Mouse (Mus musculus) hindbrain, embryonic 16.5 days (tissue): ENCODE measurements around the gene Cep295. TPM values are rescaled to one million over a fixed set of nuclear protein-coding genes. Genes with fewer than 3 reads are reported as not detected.

Experiments used
- ATAC-seq: fragments of 200-750 bp; cut with Nextera tagmentation; 2 replicates; pipeline ENCODE4 v1.8.0; 2017; ENCODE audit warnings: moderate TSS enrichment, moderate library complexity
- H3K27ac ChIP-seq: fragments of 300-500 bp; sonication (generic); 2 replicates; pipeline ENCODE4 v1.5.1; 2014; ENCODE audit warnings: low read depth, mild to moderate bottlenecking, control low read depth, low read length, moderate library complexity
- H3K27me3 ChIP-seq: fragments of 300-500 bp; sonication (generic); replicated peaks from 2 replicates; pipeline ENCODE4 v1.6.1; 2014; ENCODE audit warnings: low read length; ENCODE audit not compliant: control insufficient read depth, insufficient read depth
- H3K36me3 ChIP-seq: fragments of 300-500 bp; sonication (generic); 2 replicates; pipeline ENCODE4 v1.6.1; 2014; ENCODE audit warnings: mild to moderate bottlenecking, low read length, moderate library complexity, mixed read lengths; ENCODE audit not compliant: control insufficient read depth, insufficient read depth
- H3K4me1 ChIP-seq: fragments of 300-500 bp; sonication (generic); 2 replicates; pipeline ENCODE4 v1.6.1; 2014; ENCODE audit warnings: low read depth, low read length; ENCODE audit not compliant: control insufficient read depth, insufficient read depth
- H3K4me2 ChIP-seq: fragments of 300-500 bp; sonication (generic); 2 replicates; pipeline ENCODE4 v1.6.1; 2014; ENCODE audit warnings: mild to moderate bottlenecking, low read length, control low read depth, moderate library complexity
- H3K4me3 ChIP-seq: fragments of 300-500 bp; sonication (generic); 2 replicates; pipeline ENCODE4 v1.5.1; 2014; ENCODE audit warnings: mild to moderate bottlenecking, low read length, control low read depth, moderate library complexity
- H3K9ac ChIP-seq: fragments of 300-500 bp; sonication (generic); 2 replicates; pipeline ENCODE4 v1.6.1; 2014; ENCODE audit warnings: low read depth, mild to moderate bottlenecking, control low read depth, low read length, moderate library complexity
- H3K9me3 ChIP-seq: fragments of 300-500 bp; sonication (generic); 2 replicates; pipeline ENCODE4 v1.6.1; 2014; ENCODE audit warnings: mild to moderate bottlenecking, low read length, moderate library complexity; ENCODE audit not compliant: control insufficient read depth
- WGBS: fragments of 180-500 bp; shearing (Covaris S2); extraction: QIAGEN DNeasy Blood & Tissue Kit; methylation state at CpG from one replicate; pipeline ENCODE4 v1.1.7; 2014; 5-methylcytosine and 5-hydroxymethylcytosine counted together
- microRNA-seq: library from miRNA; unstranded; fragments of <30 nt; microRNA quantifications from one replicate; pipeline ENCODE4, GENCODE M21; 2017
- polyA plus RNA-seq: library from polyadenylated mRNA; unstranded; fragments of >200 nt; fragmentation: Nextera tagmentation; extraction: Ambion mirVana; gene quantifications from 2 replicates; pipeline ENCODE4 v1.2.1, GENCODE M21; 2015

Gene Cep295
- polyA plus RNA-seq, 1 experiment from 2014 or later: 10.7 TPM

GRCm38 (mm10) chr9:15278343-15278742 lies 79.2 kb downstream of the Cep295 start:
- Histone ChIP-seq H3K4me3 (no peak overlapping the region), H3K27ac (no peak overlapping the region), H3K4me2 (no peak overlapping the region), H3K27me3 (no peaks in the 10 kb centered on the region), H3K36me3 (peaks cover 21% of the 10 kb centered on the region), H3K9me3 (no peaks in the 10 kb centered on the region), H3K9ac (no peak overlapping the region), H3K4me1 (peaks cover 23% of the 10 kb centered on the region)
- no peak for ATAC-seq
- WGBS: 94% methylated on average over 3 of the region's 3 CpGs

GRCm38 (mm10) chr9:15276855-15277254 lies 80.7 kb downstream of the Cep295 start:
- WGBS: 94% methylated on average over 4 of the region's 4 CpGs
- Histone ChIP-seq H3K36me3 (peaks cover 35% of the 10 kb centered on the region), H3K9me3 (no peaks in the 10 kb centered on the region), H3K4me2 (no peak overlapping the region), H3K4me1 (peaks cover 23% of the 10 kb centered on the region), H3K27me3 (no peaks in the 10 kb centered on the region), H3K4me3 (no peak overlapping the region), H3K9ac (no peak overlapping the region), H3K27ac (no peak overlapping the region)
- ATAC-seq: no peak

GRCm38 (mm10) chr9:15273981-15274380 lies 83.6 kb downstream of the Cep295 start:
- H3K4me3 ChIP-seq: no peak overlapping the region
- H3K9me3 ChIP-seq: no peaks in the 10 kb centered on the region
- WGBS: 100% methylated on average over 2 of the region's 2 CpGs
- H3K9ac ChIP-seq: no peak overlapping the region
- H3K27me3 ChIP-seq: no peaks in the 10 kb centered on the region
- H3K4me1 ChIP-seq: peaks cover 14% of the 10 kb centered on the region
- ATAC-seq: no peak
- H3K27ac ChIP-seq: no peak overlapping the region
- H3K36me3 ChIP-seq: peaks cover 54% of the 10 kb centered on the region
- no peak overlapping the region for H3K4me2 ChIP-seq

Small RNA genes within 50 kb of the gene (microRNA-seq; reads per million reads assigned to microRNA genes)
- gene Gm49349 (not detected), gene mmu-mir-7650 (not detected)

Other genes starting within 250 kb of the Cep295 start
- not detected in 2 replicates for gene Hephl1, start 245.7 kb downstream of the Cep295 start, polyA plus RNA-seq
- gene Vstm5, start 118.7 kb downstream of the Cep295 start, polyA plus RNA-seq: 33.0 and 36.6 TPM in 2 replicates
- gene Med17, start 77.9 kb downstream of the Cep295 start, polyA plus RNA-seq: 25.8 and 31.9 TPM in 2 replicates
- gene Taf1d, start 51.6 kb downstream of the Cep295 start, polyA plus RNA-seq: 36.4 and 40.4 TPM in 2 replicates
- 13.7 and 14.3 TPM in 2 replicates for gene 4931406C07Rik, start 51.3 kb downstream of the Cep295 start, polyA plus RNA-seq
- gene Smco4, start 135.6 kb upstream of the Cep295 start, polyA plus RNA-seq: 0.84 and 0.86 TPM in 2 replicates